Mouse (Mus musculus): ENCODE measurements around the gene Rpa3. TPM values are rescaled to one million over a fixed set of nuclear protein-coding genes. Genes with fewer than 3 reads are reported as not detected.
A peak's percentile ranks its signal among the peaks of the same experiment; 100 is the strongest.

The Rpa3 gene
- polyA plus RNA-seq (2012; rRNA removed): 17.2 and 17.7 TPM in 2 replicates

- DNase-seq (ENCODE audit: extremely low spot score in 1 of 2, low spot score in 1 of 2): peak; percentile 98 to 99
Measured at GRCm38 (mm10) chr6:8259004-8259666, at the start of gene Rpa3, which contains the start of the genes Umad1 and Gm45062. Rpa3 (minus strand) TSS chr6:8259173. Umad1 (plus strand) TSS chr6:8259288. Gm45062 (plus strand) TSS chr6:8259450.

- DNase-seq (ENCODE audit: extremely low spot score in 1 of 2, low spot score in 1 of 2): no peak
Measured at GRCm38 (mm10) chr6:8307878-8308775, 49.2 kb upstream of the Rpa3 start.

- no peak for DNase-seq (ENCODE audit: extremely low spot score in 1 of 2, low spot score in 1 of 2)
Measured at GRCm38 (mm10) chr6:8299066-8299863, 40.3 kb upstream of the Rpa3 start.

DNA sequence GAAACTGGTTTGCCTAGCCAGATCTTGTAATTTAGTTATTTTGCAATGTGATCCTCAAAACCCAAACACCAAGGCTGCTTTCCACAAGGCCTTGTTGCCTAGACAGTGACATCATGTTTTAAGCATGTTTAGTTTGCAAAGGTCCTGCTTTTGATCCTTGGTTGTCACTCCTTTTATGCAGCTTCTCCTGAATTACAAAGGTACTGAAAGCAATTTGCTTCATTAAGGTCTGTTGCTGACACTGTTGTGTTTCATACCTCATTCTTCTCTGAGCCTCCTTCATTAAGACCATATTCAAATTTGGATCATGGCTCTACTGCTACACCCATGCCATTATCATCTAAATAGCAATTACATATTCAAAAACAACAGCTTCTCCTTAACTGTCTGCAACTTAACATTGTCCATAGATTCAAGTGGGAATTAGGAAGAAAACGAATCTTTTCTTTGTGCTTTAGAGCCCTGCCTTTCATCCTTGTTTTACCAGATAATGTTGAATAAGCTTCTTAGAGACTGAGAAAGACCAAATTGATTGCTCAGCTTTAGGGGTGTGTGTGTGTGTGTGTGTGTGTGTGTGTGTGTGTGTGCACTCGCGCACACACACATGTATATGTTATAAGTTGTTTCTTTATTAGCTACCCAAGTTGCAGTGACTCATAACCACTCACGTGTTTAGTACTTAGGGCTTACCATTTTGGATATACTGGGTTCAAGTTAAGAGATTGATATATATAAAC, 35.2 kb upstream of the Rpa3 start:
- DNase-seq (ENCODE audit: extremely low spot score in 1 of 2, low spot score in 1 of 2): no peak

- DNase-seq (ENCODE audit: extremely low spot score in 1 of 2, low spot score in 1 of 2): peak in 1 of 2 experiments; percentile 39
Measured at GRCm38 (mm10) chr6:8288755-8289580, 30.0 kb upstream of the Rpa3 start.

- DNase-seq (ENCODE audit: extremely low spot score in 1 of 2, low spot score in 1 of 2): no peak
Measured at GRCm38 (mm10) chr6:8286146-8286545, 27.2 kb upstream of the Rpa3 start.

GRCm38 (mm10) chr6:8285401-8285960, 26.5 kb upstream of the Rpa3 start:
- DNase-seq (ENCODE audit: extremely low spot score in 1 of 2, low spot score in 1 of 2): no peak

DNA sequence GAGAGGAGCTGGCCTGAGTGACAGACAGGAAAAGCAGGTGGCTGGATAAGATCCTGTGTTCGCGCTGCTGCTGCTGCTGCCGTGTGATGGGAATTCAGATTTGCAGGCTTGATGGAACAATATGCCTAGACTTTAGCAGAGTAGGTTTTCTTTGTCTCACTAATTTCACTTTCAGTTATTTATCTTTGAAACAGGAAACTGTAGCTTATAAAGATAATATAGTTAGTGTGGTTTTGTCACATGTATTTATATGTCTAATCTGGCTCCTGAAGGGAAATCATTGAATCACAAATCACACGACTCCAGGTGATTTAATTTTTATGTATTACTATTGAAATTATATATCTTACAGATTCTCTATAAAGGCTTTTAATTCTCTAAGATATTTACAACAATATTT, 24.3 kb upstream of the Rpa3 start:
- DNase-seq (ENCODE audit: extremely low spot score in 1 of 2, low spot score in 1 of 2): no peak

GRCm38 (mm10) chr6:8278426-8279002, 19.5 kb upstream of the Rpa3 start:
- no peak for DNase-seq (ENCODE audit: extremely low spot score in 1 of 2, low spot score in 1 of 2)

- DNase-seq (ENCODE audit: extremely low spot score in 1 of 2, low spot score in 1 of 2): no peak
Measured at GRCm38 (mm10) chr6:8276431-8276830, 17.5 kb upstream of the Rpa3 start.

GRCm38 (mm10) chr6:8275098-8275497, 16.1 kb upstream of the Rpa3 start:
- DNase-seq (ENCODE audit: extremely low spot score in 1 of 2, low spot score in 1 of 2): peak; percentile 68 to 92

DNA sequence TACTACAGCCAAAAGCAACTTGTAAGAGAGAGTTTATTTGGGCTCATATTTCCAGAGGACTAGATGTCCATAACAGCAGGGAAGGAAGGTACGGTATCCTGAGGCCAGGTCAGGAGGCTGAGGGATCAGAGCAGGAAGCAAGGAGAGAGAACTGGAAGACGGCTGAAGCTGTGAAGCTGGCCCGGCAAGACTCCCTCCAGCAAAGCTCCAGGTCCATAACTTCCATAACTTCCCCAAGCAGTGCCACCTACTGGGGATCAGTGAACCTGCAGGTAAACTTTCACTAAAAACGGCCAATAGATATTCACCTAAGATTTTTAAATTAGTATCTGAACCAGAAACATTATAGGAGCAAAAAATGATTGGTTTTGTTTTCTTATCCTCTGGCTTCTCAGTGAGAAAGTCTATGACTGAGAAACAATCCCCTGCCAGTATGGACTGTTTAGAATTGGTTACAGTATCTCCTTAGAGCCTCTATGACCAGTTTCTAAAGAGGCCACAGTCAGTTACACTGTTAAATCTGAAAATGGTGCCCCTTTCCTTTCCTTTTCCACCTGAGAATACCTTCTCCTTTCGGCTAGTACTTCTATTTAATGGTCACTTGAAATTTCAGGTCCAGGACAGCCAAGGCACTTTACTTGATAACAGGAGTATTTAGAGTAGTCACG, 15.5 kb upstream of the Rpa3 start:
- peak in 1 of 2 experiments; percentile 52 for DNase-seq (ENCODE audit: extremely low spot score in 1 of 2, low spot score in 1 of 2)

DNA sequence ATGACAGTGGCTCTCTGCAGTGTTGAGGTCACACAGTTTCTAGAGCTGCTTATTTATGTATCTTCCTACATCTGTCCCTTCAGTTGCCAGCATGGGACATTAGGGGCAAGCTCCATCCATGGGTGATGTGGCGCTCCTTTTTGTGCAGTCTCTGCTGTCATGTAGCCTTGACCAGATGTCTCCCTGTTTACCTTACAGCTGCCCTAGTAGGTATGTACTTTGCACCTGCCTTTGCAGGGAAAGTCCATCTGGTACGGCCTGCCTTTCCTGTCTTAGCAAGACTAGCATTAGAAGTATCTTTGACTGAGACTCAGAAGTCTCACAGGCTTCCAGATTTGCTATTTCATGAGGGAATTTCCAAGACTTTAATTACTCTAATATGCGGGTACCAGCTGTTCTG, 12.1 kb upstream of the Rpa3 start:
- no peak for DNase-seq (ENCODE audit: extremely low spot score in 1 of 2, low spot score in 1 of 2)

GRCm38 (mm10) chr6:8259667-8260044, 683 bp upstream of the Rpa3 start:
- peak in 1 of 2 experiments; percentile 28 for DNase-seq (ENCODE audit: extremely low spot score in 1 of 2, low spot score in 1 of 2)

DNA sequence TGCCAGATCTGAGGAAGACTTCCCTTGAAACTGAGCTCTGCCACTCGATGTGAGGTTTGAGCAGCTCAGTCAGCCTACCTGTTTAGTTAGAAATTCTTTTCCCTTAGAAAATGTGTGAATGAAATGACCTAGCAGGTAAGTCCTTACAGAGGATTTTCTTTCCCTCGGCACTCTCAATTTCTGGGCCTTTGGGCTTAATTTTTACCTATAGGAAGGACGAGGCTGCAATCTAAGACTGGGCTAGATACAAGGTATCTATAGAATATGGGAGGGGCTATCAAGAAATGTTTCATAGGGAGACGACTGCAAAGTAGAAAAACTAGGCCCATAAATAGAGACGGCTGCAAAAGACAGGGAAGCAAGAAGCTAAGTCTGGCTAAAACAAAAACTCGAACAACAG, 657 bp downstream of the Rpa3 start:
- no peak for DNase-seq (ENCODE audit: extremely low spot score in 1 of 2, low spot score in 1 of 2)

DNA sequence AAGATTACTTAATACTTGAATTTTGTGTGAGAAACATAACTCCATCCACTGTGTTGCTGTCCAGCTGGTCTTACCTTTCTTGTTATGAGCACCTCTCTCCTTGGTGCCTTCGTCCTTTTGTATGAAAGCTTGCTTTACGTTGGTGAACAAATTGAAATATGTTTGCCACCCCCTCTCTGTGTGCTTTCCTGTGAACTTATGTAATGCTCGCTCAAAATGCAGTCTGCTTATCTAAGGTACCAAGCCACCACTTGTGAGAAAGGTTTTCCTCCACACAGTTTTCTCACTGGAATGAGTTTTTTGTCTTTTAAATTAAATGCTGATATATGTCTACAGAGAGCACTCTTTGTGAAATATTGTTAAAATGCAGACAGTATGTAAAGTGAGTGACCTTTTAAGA, 30.4 kb downstream of the Rpa3 start:
- no peak for DNase-seq (ENCODE audit: extremely low spot score in 1 of 2, low spot score in 1 of 2)

DNA sequence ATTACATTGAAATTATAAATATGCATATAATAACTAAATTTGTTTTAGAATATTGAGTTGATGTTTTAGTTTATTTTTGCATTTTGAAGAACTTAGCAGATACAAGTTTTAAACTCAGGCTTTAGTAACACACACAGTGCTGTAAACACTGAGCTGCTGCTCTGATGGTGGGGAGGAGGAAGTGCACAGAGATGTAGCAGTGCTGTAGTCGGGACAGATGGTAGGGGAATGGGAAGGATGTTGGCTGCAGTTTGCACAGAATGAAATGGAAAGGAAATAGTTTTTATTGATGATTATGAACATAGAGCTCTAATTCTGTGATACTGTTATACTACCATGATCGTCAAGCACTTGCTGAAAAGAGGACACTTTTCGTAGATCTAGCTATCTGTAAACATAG, 31.9 kb downstream of the Rpa3 start:
- DNase-seq (ENCODE audit: extremely low spot score in 1 of 2, low spot score in 1 of 2): no peak

- no peak for DNase-seq (ENCODE audit: extremely low spot score in 1 of 2, low spot score in 1 of 2)
Measured at GRCm38 (mm10) chr6:8210661-8211060, 48.3 kb downstream of the Rpa3 start.
